Mouse (Mus musculus): Measurements from ENCODE around the gene Emp3.

The Emp3 gene

GRCm38 (mm10) chr7:45870282-45871058 lies 50.7 kb downstream of the Emp3 start:
- peak; percentile 50 for DNase-seq (ENCODE audit: low read depth)

- peak; percentile 42 for DNase-seq (ENCODE audit: low read depth)
These were observed 51.4 kb downstream of the Emp3 start for GRCm38 (mm10) chr7:45869787-45870186.

- DNase-seq (ENCODE audit: low read depth): no peak
These were observed 52.0 kb downstream of the Emp3 start for GRCm38 (mm10) chr7:45869107-45869670.

Data from induced T-regulatory cell, adult 2 months (primary cell).